Mouse (Mus musculus) hindbrain, embryonic 14.5 days (tissue): ENCODE measurements around the gene Kcp. TPM values are rescaled to one million over a fixed set of nuclear protein-coding genes. Genes with fewer than 3 reads are reported as not detected.

Source experiments
- ATAC-seq: fragments of 200-750 bp; cut with Nextera tagmentation; 2 replicates; pipeline ENCODE4 v1.8.0; 2017; ENCODE audit warnings: moderate number of reproducible peaks, mild to moderate bottlenecking, moderate TSS enrichment, moderate library complexity; ENCODE audit not compliant: low FRiP score
- DNase-seq: peaks from one replicate; pipeline ENCODE4 v3.0.0-alpha.2; 2015; ENCODE audit warnings: low spot score
- H3K27ac ChIP-seq: fragments of 300-500 bp; sonication (generic); 2 replicates; pipeline ENCODE4 v1.5.1; 2014; ENCODE audit warnings: mild to moderate bottlenecking, moderate library complexity
- H3K27me3 ChIP-seq: fragments of 300-500 bp; sonication (generic); 2 replicates; pipeline ENCODE4 v1.6.1; 2014; ENCODE audit warnings: mild to moderate bottlenecking, low read length, mixed read lengths; ENCODE audit not compliant: control insufficient read depth, insufficient read depth
- H3K36me3 ChIP-seq: fragments of 300-500 bp; sonication (generic); replicated peaks from 2 replicates; pipeline ENCODE4 v1.6.1; 2014; ENCODE audit not compliant: control insufficient read depth, insufficient read depth
- H3K4me1 ChIP-seq: fragments of 300-500 bp; sonication (generic); replicated peaks from 2 replicates; pipeline ENCODE4 v1.6.1; 2014; ENCODE audit warnings: antibody characterized with exemption, low read length, mixed read lengths; ENCODE audit not compliant: control insufficient read depth, insufficient read depth
- H3K4me2 ChIP-seq: fragments of 300-500 bp; sonication (generic); replicated peaks from 2 replicates; pipeline ENCODE4 v1.6.1; 2014; ENCODE audit warnings: mild to moderate bottlenecking, moderate library complexity
- H3K4me3 ChIP-seq: fragments of 300-500 bp; sonication (generic); replicated peaks from 2 replicates; pipeline ENCODE4 v1.5.1; 2014; ENCODE audit warnings: mild to moderate bottlenecking, low read length
- H3K9ac ChIP-seq: fragments of 300-500 bp; sonication (generic); 2 replicates; pipeline ENCODE4 v1.6.1; 2014
- H3K9me3 ChIP-seq: fragments of 300-500 bp; sonication (generic); 2 replicates; pipeline ENCODE4 v1.6.1; 2016; ENCODE audit warnings: low read length; ENCODE audit not compliant: control insufficient read depth
- WGBS: fragments of 180-500 bp; shearing (Covaris S2); extraction: QIAGEN DNeasy Blood & Tissue Kit; methylation state at CpG from one replicate; pipeline ENCODE4 v1.1.7; 2014; 5-methylcytosine and 5-hydroxymethylcytosine counted together
- polyA plus RNA-seq: library from polyadenylated mRNA; unstranded; fragments of >200 nt; fragmentation: Nextera tagmentation; extraction: Ambion mirVana; gene quantifications from 2 replicates; pipeline ENCODE4 v1.2.1, GENCODE M21; 2014

Kcp gene
- polyA plus RNA-seq = 16.3 and 19.9 TPM in 2 replicates

GRCm38 (mm10) chr6:29507447-29508309 lies at the start of gene Kcp:
TSS of gene Kcp (minus strand) at chr6:29507952.
- 0 out of 2 replicates have a peak, but pooled peaks cover under 1% of the 10 kb centered on the region for H3K4me1 ChIP-seq
- peak within 1 kb of the TSS; percentile 44 for H3K4me3 ChIP-seq
- H3K9ac ChIP-seq = peak within 1 kb of the TSS; percentile 41
- no peak within 1 kb of the TSS for H3K27ac ChIP-seq
- under 1% methylated on average over 45 of the region's 47 CpGs for WGBS
- no peaks in the 10 kb centered on the region for H3K9me3 ChIP-seq
- no peaks in the 10 kb centered on the region for H3K36me3 ChIP-seq
- peak within 1 kb of the TSS; percentile 55 for H3K4me2 ChIP-seq
- peaks cover 34% of the 10 kb centered on the region for H3K27me3 ChIP-seq
- DNase-seq = no peak
- peak; percentile 64; the same call in 1 of the 2 replicates for ATAC-seq

DNA sequence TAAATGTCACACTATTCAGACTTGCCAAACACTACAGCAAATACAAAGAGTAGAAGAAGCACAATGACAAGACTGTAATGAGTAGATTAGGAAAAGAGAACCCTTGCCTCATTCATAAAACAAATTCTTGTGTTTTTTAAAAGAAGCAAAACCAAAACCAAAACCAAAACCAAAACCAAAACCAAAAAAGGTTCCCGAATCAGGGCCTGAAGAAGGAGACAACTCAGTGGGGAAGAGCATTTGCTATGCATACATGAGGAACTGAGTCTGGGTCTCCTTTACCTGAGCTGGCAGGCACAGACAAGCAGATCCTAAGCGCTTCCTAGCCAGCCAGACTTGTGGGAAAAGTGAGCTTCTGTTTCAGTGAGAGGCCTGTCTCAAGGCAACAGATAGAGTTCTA lies 49.4 kb upstream of the Kcp start:
- H3K9ac ChIP-seq = no peak overlapping the region
- ATAC-seq (no peak), DNase-seq (no peak)
- H3K9me3 ChIP-seq = no peaks in the 10 kb centered on the region
- no peaks in the 10 kb centered on the region for H3K27me3 ChIP-seq
- WGBS = 94% methylated on average over 2 of the region's 2 CpGs
- H3K36me3 ChIP-seq = peaks cover 96% of the 10 kb centered on the region
- no peaks in the 10 kb centered on the region for H3K4me1 ChIP-seq
- H3K4me2 ChIP-seq = no peak overlapping the region
- H3K27ac ChIP-seq = no peak overlapping the region
- no peak overlapping the region for H3K4me3 ChIP-seq

DNA sequence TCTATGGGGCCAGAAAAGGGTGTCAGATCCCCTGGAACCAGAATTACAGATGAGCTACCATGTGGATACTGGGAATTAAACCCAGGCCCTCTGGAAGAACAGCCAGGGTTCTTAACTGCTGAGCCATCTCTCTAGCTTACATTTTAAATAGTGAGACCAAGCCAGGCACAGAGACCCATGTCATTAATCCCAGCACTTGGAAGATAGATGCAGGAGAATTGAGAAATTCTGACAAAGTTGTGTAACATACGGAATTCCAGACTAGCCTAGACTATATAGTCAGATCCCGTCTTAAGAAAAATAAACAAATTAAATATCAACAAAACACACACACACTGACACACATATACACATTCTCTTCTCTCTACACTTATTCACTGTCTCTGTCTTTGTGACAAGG lies 44.8 kb upstream of the Kcp start:
- DNase-seq (no peak), ATAC-seq (no peak)
- H3K9me3 ChIP-seq = no peaks in the 10 kb centered on the region
- H3K27ac ChIP-seq = no peak overlapping the region
- WGBS = 95% methylated on average over 2 of the region's 2 CpGs
- H3K36me3 ChIP-seq = peaks cover 87% of the 10 kb centered on the region
- H3K4me1 ChIP-seq = no peaks in the 10 kb centered on the region
- no peak overlapping the region for H3K4me2 ChIP-seq
- H3K9ac ChIP-seq = no peak overlapping the region
- no peaks in the 10 kb centered on the region for H3K27me3 ChIP-seq
- H3K4me3 ChIP-seq = no peak overlapping the region

DNA sequence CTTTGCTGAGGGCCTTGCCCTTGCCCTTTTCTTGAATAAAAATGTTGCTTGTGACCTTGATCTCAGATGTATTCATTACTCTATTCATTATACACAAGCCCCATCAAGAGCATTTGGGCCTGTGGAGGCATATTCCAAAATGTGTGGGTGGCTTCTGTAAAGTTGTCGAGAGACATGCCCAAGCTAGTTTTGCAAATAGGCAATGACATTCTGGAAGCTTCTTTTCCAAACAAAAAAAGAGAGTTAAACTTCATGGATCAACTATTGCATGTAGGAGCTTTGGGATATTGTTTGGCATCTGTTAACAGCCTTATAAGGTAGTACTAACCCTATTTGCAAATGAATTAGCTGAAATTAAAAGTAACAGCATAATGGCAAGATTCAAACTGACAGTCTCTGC lies 40.3 kb upstream of the Kcp start:
- Histone ChIP-seq H3K4me3 (no peak overlapping the region), H3K9me3 (no peaks in the 10 kb centered on the region), H3K36me3 (peaks cover 88% of the 10 kb centered on the region), H3K27ac (no peak overlapping the region), H3K27me3 (no peaks in the 10 kb centered on the region), H3K9ac (no peak overlapping the region), H3K4me1 (no peaks in the 10 kb centered on the region), H3K4me2 (no peak overlapping the region)
- no peak for ATAC-seq
- DNase-seq = no peak
- 94% methylated on average over 1 of the region's 1 CpGs for WGBS

- Histone ChIP-seq H3K27me3 (no peaks in the 10 kb centered on the region), H3K27ac (no peak overlapping the region), H3K36me3 (peaks cover 88% of the 10 kb centered on the region), H3K4me2 (no peak overlapping the region), H3K9me3 (no peaks in the 10 kb centered on the region), H3K4me3 (no peak overlapping the region), H3K4me1 (no peaks in the 10 kb centered on the region), H3K9ac (no peak overlapping the region)
- ATAC-seq = no peak
- DNase-seq = no peak
Observed at GRCm38 (mm10) chr6:29547582-29547981, 39.8 kb upstream of the Kcp start.

DNA sequence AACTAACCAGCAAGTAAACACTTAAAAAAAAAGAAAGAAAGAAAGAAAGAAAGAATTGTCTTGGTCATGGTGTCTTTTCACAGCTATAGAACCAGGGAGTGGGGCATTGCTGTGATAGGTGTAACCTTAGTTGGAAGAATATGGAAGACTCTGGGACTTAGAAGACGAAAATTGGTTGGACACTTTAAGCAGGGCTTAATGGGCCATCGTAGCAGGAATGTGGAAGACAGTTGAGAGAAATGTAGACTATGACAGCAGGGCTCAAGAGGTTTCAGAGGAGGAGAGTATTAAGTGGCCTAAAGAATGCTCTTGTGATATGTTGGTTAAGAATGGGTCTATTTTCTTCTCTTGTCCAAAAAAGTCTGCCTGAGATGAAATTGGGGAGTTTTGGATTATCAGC lies 37.9 kb upstream of the Kcp start:
- H3K4me2 ChIP-seq = no peak overlapping the region
- H3K27me3 ChIP-seq = no peaks in the 10 kb centered on the region
- ATAC-seq (no peak), DNase-seq (no peak)
- no peaks in the 10 kb centered on the region for H3K4me1 ChIP-seq
- H3K9ac ChIP-seq = no peak overlapping the region
- peaks cover 85% of the 10 kb centered on the region for H3K36me3 ChIP-seq
- H3K27ac ChIP-seq = no peak overlapping the region
- H3K9me3 ChIP-seq = no peaks in the 10 kb centered on the region
- 97% methylated on average over 2 of the region's 2 CpGs for WGBS
- H3K4me3 ChIP-seq = no peak overlapping the region

DNA sequence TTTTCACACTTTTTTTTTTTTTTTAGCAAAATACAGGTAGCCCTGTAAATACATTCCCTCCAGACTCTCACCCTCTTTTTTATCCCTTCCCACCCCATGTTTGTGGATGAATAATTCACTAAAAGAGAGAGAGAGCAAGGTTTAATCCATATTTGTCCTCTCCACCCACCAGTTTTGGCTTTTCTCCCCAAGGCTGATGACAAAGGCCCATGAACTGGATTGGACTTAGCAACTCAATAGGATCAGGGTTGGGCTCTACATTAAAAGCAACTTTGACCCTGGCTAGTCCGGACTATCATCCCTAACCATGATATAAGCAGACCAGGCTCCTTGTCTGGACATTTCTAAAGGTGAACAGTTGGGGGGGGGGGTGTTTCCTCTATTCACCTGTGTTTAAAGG lies 33.2 kb upstream of the Kcp start:
- ATAC-seq = no peak
- peaks cover 65% of the 10 kb centered on the region for H3K36me3 ChIP-seq

DNA sequence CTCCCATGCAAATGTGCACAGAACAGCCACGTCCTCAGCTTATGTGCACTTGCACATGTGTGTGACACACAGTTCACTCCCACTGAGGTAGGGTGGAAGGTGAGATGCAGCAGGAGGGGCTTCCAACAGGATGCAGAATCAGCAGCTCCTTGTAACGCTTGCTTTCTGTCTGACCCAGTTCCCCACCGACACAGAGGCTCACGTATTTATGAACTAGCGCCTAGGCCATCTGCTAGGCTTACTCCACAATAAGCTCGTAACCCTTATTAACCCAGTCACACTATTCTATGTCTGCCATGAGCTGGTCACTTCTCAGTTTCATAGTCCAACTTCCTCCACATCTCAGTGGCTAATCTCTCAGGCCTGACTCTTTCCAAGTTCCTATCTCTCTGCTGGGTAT lies 32.5 kb upstream of the Kcp start:
- H3K36me3 ChIP-seq = peaks cover 58% of the 10 kb centered on the region
- ATAC-seq (no peak), DNase-seq (no peak)
- H3K4me3 ChIP-seq = no peak overlapping the region
- H3K9ac ChIP-seq = no peak overlapping the region
- H3K9me3 ChIP-seq = no peaks in the 10 kb centered on the region
- WGBS = 76% methylated on average over 6 of the region's 6 CpGs
- no peaks in the 10 kb centered on the region for H3K4me1 ChIP-seq
- no peak overlapping the region for H3K4me2 ChIP-seq
- H3K27ac ChIP-seq = no peak overlapping the region
- no peaks in the 10 kb centered on the region for H3K27me3 ChIP-seq

More for the DNA sequence above, 33.2 kb upstream of the Kcp start:
- DNase-seq = no peak
- no peak overlapping the region for H3K27ac ChIP-seq
- H3K4me1 ChIP-seq = no peaks in the 10 kb centered on the region
- H3K4me3 ChIP-seq = no peak overlapping the region
- no peaks in the 10 kb centered on the region for H3K9me3 ChIP-seq
- no peak overlapping the region for H3K9ac ChIP-seq
- no peaks in the 10 kb centered on the region for H3K27me3 ChIP-seq
- WGBS = 100% methylated on average over 1 of the region's 1 CpGs
- H3K4me2 ChIP-seq = no peak overlapping the region

DNA sequence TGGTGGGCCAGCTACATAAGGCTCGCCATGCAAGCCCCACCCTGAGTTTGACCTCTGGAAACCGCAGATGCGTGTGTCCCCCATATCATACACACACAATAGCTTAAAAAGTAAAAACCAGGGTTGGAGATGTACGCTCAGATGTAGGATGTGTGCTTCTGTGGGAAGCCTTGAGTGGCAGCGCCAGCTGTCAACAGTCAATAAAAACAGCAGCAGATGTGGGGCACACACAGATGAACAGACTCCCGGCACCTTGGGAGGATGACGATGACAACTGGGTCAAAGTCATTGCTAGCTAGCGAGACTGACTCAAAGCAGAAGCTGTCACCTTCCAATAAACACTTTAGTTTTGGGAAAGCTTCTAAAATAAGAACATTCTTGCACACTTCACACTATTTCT lies 31.8 kb upstream of the Kcp start:
- no peaks in the 10 kb centered on the region for H3K4me1 ChIP-seq
- 93% methylated on average over 8 of the region's 8 CpGs for WGBS

More for the DNA sequence above, 31.8 kb upstream of the Kcp start:
- Histone ChIP-seq H3K36me3 (peaks cover 51% of the 10 kb centered on the region), H3K4me3 (no peak overlapping the region), H3K27me3 (no peaks in the 10 kb centered on the region), H3K4me2 (no peak overlapping the region), H3K9me3 (no peaks in the 10 kb centered on the region), H3K27ac (no peak overlapping the region), H3K9ac (no peak overlapping the region)
- ATAC-seq (no peak), DNase-seq (no peak)
